Mouse (Mus musculus) spleen, adult 18-20 months (tissue): ENCODE data around the gene Slc5a4a.

Experiments used
- DNase-seq, 2 experiments: peaks; one replicate each; pipeline ENCODE4 v3.0.0; 2022; ENCODE audit warnings: mixed read lengths in 2 of 2

The Slc5a4a gene

GRCm38 (mm10) chr10:76225944-76226343 is 78.7 kb downstream of the Slc5a4a start:
- no peak for DNase-seq

DNA sequence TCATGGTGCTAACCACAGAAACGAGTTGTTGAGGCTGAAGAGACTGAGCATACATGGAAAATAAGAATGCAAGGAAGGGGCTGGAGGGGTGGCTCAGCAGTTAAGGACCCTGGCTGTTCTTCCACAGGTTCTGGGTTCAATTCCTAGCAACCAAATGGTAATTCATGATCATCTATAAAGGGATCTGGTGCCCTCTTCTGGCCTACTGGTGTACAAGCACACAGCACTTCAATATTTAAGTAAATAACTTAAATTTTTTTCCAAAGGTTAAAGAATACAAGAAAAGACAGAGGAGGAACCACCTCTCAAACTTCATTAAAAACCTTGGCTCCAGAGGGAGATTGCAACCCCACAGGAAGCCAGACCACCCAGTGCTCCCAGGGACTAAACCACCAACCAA is 82.4 kb downstream of the Slc5a4a start:
- no peak for DNase-seq

GRCm38 (mm10) chr10:76237341-76238225 is 90.3 kb downstream of the Slc5a4a start, which contains the start of gene Prmt2:
TSS of gene Prmt2 (minus strand) at chr10:76237865.
- DNase-seq, result peak; percentile 84 to 88
